Mouse (Mus musculus) kidney, embryonic 16.5 days (tissue): ENCODE measurements around the gene Olfr178. TPM values are rescaled to one million over a fixed set of nuclear protein-coding genes. Genes with fewer than 3 reads are reported as not detected.

ENCODE experiments used
- ATAC-seq: fragments of 200-750 bp; cut with Nextera tagmentation; 2 replicates; pipeline ENCODE4 v1.8.0; 2017; ENCODE audit warnings: moderate TSS enrichment; ENCODE audit not compliant: low FRiP score, low TSS enrichment
- H3K27ac ChIP-seq: fragments of 300-500 bp; sonication (generic); 2 replicates; pipeline ENCODE4 v1.5.1; 2014; ENCODE audit warnings: low read length
- H3K27me3 ChIP-seq: fragments of 300-500 bp; sonication (generic); 2 replicates; pipeline ENCODE4 v1.6.1; 2014; ENCODE audit warnings: low read length, control low read depth, mixed read lengths; ENCODE audit not compliant: insufficient read depth
- H3K36me3 ChIP-seq: fragments of 300-500 bp; sonication (generic); 2 replicates; pipeline ENCODE4 v1.6.1; 2014; ENCODE audit warnings: low read length, control low read depth, mixed read lengths; ENCODE audit not compliant: insufficient read depth
- H3K4me1 ChIP-seq: fragments of 300-500 bp; sonication (generic); 2 replicates; pipeline ENCODE4 v1.6.1; 2014; ENCODE audit warnings: low read length, control low read depth, mixed read lengths; ENCODE audit not compliant: insufficient read depth
- H3K4me2 ChIP-seq: fragments of 300-500 bp; sonication (generic); replicated peaks from 2 replicates; pipeline ENCODE4 v1.6.1; 2014; ENCODE audit warnings: low read depth, low read length
- H3K4me3 ChIP-seq: fragments of 300-500 bp; sonication (generic); 2 replicates; pipeline ENCODE4 v1.5.1; 2014; ENCODE audit warnings: mild to moderate bottlenecking, low read length
- H3K9ac ChIP-seq: fragments of 300-500 bp; sonication (generic); replicated peaks from 2 replicates; pipeline ENCODE4 v1.6.1; 2014; ENCODE audit warnings: low read length
- H3K9me3 ChIP-seq: fragments of 300-500 bp; sonication (generic); 2 replicates; pipeline ENCODE4 v1.6.1; 2016; ENCODE audit warnings: low read length, control low read depth
- WGBS: fragments of 180-500 bp; shearing (Covaris S2); extraction: QIAGEN DNeasy Blood & Tissue Kit; methylation state at CpG from one replicate; pipeline ENCODE4 v1.1.7; 2014; 5-methylcytosine and 5-hydroxymethylcytosine counted together
- polyA plus RNA-seq: library from polyadenylated mRNA; unstranded; fragments of >200 nt; fragmentation: Nextera tagmentation; extraction: Ambion mirVana; gene quantifications from 2 replicates; pipeline ENCODE4 v1.2.1, GENCODE M21; 2015

The Olfr178 gene
- not detected in 2 replicates for polyA plus RNA-seq

DNA sequence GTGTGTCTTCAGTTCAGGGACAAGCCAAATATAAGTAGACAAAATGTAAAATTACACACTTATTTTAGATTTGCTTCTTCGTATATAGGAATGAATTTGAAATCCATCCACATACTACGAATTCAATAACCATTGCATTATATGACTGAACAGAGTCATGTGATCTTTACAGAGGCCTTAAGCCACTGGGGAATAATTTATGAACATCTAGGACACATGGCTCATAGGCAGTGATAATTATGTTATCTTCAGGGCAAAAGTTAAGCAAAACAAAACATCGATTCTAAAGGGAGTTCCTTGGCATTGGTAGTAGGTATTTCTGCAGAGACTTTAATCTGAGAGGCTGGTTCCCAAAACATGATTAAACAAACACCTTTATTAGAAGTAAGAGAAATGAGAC lies at the start of gene Olfr178:
TSS of gene Olfr178 (minus strand) at position 101 of the 400 bp plus-strand sequence.
- Histone ChIP-seq H3K9me3 (no peaks in the 10 kb centered on the region), H3K36me3 (no peaks in the 10 kb centered on the region), H3K9ac (no peak within 1 kb of the TSS), H3K4me1 (no peaks in the 10 kb centered on the region), H3K27me3 (no peaks in the 10 kb centered on the region), H3K27ac (no peak within 1 kb of the TSS), H3K4me2 (no peak within 1 kb of the TSS), H3K4me3 (no peak within 1 kb of the TSS)
- no peak for ATAC-seq
- 88% methylated on average over 3 of the region's 3 CpGs for WGBS

GRCm38 (mm10) chr16:58929292-58929691 lies 37.4 kb upstream of the Olfr178 start, which contains the start of gene Olfr180:
Olfr180 (minus strand) TSS chr16:58929392.
- no peaks in the 10 kb centered on the region for H3K9me3 ChIP-seq
- 83% methylated on average over 4 of the region's 4 CpGs for WGBS
- H3K9ac ChIP-seq = no peak within 1 kb of the TSS
- H3K4me1 ChIP-seq = no peaks in the 10 kb centered on the region
- no peaks in the 10 kb centered on the region for H3K36me3 ChIP-seq
- ATAC-seq = no peak
- no peak within 1 kb of the TSS for H3K4me2 ChIP-seq
- no peak within 1 kb of the TSS for H3K27ac ChIP-seq
- H3K4me3 ChIP-seq = no peak within 1 kb of the TSS
- H3K27me3 ChIP-seq = no peaks in the 10 kb centered on the region

DNA sequence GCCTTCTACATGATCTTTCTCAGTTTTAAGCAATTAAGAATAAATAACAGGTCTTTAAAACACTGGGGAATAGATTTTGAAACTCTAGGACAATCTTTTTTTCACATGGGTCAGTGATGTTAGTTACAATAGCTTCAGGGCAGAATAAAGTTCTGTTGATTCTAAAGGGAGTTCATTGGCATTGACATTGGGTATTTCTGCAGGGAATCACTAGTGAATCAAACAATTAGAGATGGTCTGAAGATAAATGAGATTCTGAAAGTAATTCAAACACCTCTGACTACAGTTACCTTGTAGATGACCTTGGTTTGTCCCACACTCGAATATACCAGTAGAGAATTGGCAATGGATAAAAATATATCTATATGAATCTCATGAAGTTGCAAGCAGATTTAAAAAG lies 36.8 kb upstream of the Olfr178 start, which contains the start of gene Olfr181:
TSS of gene Olfr181 (minus strand) at position 101 of the 400 bp plus-strand sequence.
- Histone ChIP-seq H3K9me3 (no peaks in the 10 kb centered on the region), H3K4me1 (no peaks in the 10 kb centered on the region), H3K27me3 (no peaks in the 10 kb centered on the region), H3K36me3 (no peaks in the 10 kb centered on the region), H3K4me3 (no peak within 1 kb of the TSS), H3K4me2 (no peak within 1 kb of the TSS), H3K27ac (no peak within 1 kb of the TSS), H3K9ac (no peak within 1 kb of the TSS)
- WGBS = 71% methylated on average over 1 of the region's 1 CpGs
- no peak for ATAC-seq

DNA sequence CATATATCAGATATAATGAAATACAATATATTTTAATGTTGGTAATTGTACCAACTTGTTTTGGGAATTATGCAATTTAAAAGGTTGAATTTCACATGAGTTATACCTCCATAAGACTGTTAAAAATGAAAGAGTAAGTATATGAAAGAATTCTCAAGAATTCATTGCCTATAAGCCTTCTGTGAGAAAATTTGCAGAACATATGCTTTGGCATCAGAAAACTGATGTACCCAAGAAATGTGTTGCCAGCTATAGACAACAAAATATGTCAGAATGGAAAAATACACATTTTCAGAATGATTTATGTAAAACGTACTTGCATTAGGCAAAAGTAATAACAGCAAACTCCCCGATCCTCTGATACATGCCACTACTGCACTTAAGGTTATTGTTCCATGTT lies 7.4 kb downstream of the Olfr178 start:
- H3K27me3 ChIP-seq = no peaks in the 10 kb centered on the region
- H3K9ac ChIP-seq = no peak overlapping the region
- H3K36me3 ChIP-seq = no peaks in the 10 kb centered on the region
- H3K4me3 ChIP-seq = no peak overlapping the region
- no peaks in the 10 kb centered on the region for H3K4me1 ChIP-seq
- ATAC-seq = no peak
- H3K9me3 ChIP-seq = no peaks in the 10 kb centered on the region
- no peak overlapping the region for H3K4me2 ChIP-seq
- 92% methylated on average over 2 of the region's 2 CpGs for WGBS
- no peak overlapping the region for H3K27ac ChIP-seq

DNA sequence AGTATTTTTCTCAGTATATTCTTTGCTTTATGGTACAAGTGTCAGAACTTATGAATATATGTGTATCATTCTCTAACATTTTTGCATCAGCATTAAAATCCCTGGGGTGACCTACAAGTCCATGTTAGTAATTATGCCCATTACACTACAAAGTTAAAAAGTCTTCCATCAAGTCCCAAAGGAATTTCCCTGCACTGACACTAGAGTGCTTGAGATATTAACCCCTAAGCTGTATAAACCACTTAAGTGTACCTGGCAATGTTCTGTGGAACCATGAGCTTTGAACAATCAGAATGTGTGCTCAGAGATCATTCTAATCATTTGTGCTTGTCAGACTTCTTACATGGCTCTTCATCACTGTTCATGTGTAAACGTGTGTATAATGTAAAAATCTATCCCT lies 17.2 kb downstream of the Olfr178 start, which contains the start of gene Olfr177:
TSS of gene Olfr177 (minus strand) at position 101 of the 400 bp plus-strand sequence.
- no peak within 1 kb of the TSS for H3K4me3 ChIP-seq
- H3K4me2 ChIP-seq = no peak within 1 kb of the TSS
- H3K27ac ChIP-seq = no peak within 1 kb of the TSS
- H3K36me3 ChIP-seq = no peaks in the 10 kb centered on the region
- H3K9ac ChIP-seq = no peak within 1 kb of the TSS
- no peak for ATAC-seq
- H3K9me3 ChIP-seq = no peaks in the 10 kb centered on the region
- no peaks in the 10 kb centered on the region for H3K27me3 ChIP-seq
- no peaks in the 10 kb centered on the region for H3K4me1 ChIP-seq
- 56% methylated on average over 1 of the region's 1 CpGs for WGBS

- no peak overlapping the region for H3K9ac ChIP-seq
- no peak overlapping the region for H3K27ac ChIP-seq
- no peaks in the 10 kb centered on the region for H3K9me3 ChIP-seq
- H3K27me3 ChIP-seq = no peaks in the 10 kb centered on the region
- no peaks in the 10 kb centered on the region for H3K36me3 ChIP-seq
- H3K4me3 ChIP-seq = no peak overlapping the region
- H3K4me1 ChIP-seq = no peaks in the 10 kb centered on the region
- H3K4me2 ChIP-seq = no peak overlapping the region
- 85% methylated on average over 1 of the region's 1 CpGs for whole genome bisulfite sequencing
- ATAC-seq = no peak
These were observed 30.4 kb downstream of the Olfr178 start for GRCm38 (mm10) chr16:58861479-58861878.

DNA sequence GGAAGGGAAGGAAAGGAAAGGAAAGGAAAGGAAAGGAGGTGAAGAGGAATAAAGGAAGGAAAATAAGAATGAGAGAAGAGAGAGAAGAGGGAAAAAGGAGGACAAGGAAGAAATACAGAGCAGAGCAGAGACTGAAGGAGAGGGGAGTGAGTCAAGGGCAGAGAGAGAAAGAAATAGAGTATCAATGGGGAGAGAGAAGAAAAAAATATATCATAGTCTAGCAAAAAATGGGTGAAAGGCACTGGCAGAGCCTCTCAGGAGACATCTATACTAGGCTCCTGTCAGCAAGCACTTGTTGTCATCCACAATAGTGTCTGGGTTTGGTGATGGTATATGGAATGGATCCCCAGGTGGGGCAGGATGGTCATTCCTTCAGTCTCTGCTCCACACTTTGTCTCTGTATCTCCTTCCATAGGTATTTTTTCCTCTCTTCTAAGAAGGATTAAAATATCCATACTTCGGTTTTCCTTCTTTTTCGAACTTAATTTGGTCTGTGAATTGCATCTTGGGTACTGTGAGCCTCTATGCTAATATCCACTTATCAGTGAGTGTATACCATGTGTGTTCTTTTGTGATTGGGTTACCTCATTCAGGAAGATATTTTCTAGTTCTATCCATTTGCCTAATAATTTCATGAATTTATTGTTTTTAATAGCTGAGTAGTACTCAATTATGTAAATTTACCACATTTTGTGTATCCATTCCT lies 31.7 kb downstream of the Olfr178 start:
- Histone ChIP-seq H3K4me2 (no peak overlapping the region), H3K4me1 (no peaks in the 10 kb centered on the region), H3K9me3 (no peaks in the 10 kb centered on the region), H3K36me3 (no peaks in the 10 kb centered on the region), H3K27ac (no peak overlapping the region), H3K4me3 (no peak overlapping the region), H3K9ac (no peak overlapping the region), H3K27me3 (no peaks in the 10 kb centered on the region)
- no peak for ATAC-seq
- 80% methylated on average over 2 of the region's 2 CpGs for WGBS

Other genes starting within 250 kb of the Olfr178 start
- 34.5 and 42.7 TPM in 2 replicates for gene Cpox, start 221.8 kb downstream of the Olfr178 start, polyA plus RNA-seq
- not detected in 2 replicates for gene Gpr15, start 173.0 kb downstream of the Olfr178 start, polyA plus RNA-seq
- gene Cldnd1, start 164.2 kb downstream of the Olfr178 start, polyA plus RNA-seq = 124 TPM in 2 replicates
- not detected in 2 replicates for gene Olfr172, start 128.9 kb downstream of the Olfr178 start, polyA plus RNA-seq
- not detected in 2 replicates for gene Olfr173, start 91.8 kb downstream of the Olfr178 start, polyA plus RNA-seq
- gene Olfr175-ps1, start 65.3 kb downstream of the Olfr178 start, polyA plus RNA-seq = not detected in 2 replicates
- not detected in 2 replicates for gene Olfr177, start 17.3 kb downstream of the Olfr178 start, polyA plus RNA-seq
- not detected in 2 replicates for gene Olfr181, start 36.7 kb upstream of the Olfr178 start, polyA plus RNA-seq
- not detected in 2 replicates for gene Olfr180, start 37.3 kb upstream of the Olfr178 start, polyA plus RNA-seq
- not detected in 2 replicates for gene Olfr183, start 103.3 kb upstream of the Olfr178 start, polyA plus RNA-seq
- not detected in 2 replicates for gene Olfr186, start 138.2 kb upstream of the Olfr178 start, polyA plus RNA-seq
- not detected in 2 replicates for gene Olfr187, start 147.7 kb upstream of the Olfr178 start, polyA plus RNA-seq
- gene Olfr190, start 185.9 kb upstream of the Olfr178 start, polyA plus RNA-seq = not detected in 2 replicates
- not detected in 2 replicates for gene Olfr191, start 197.8 kb upstream of the Olfr178 start, polyA plus RNA-seq
- gene Olfr193, start 219.8 kb upstream of the Olfr178 start, polyA plus RNA-seq = not detected in 2 replicates
- not detected in 2 replicates for gene Olfr194, start 229.0 kb upstream of the Olfr178 start, polyA plus RNA-seq